Mouse (Mus musculus): Measurements from ENCODE around the gene Capn12. TPM values are rescaled to one million over a fixed set of nuclear protein-coding genes. Genes with fewer than 3 reads are reported as not detected.

Capn12 gene
- polyA plus RNA-seq, 2 experiments: 0.01 to 0.19 TPM

DNA sequence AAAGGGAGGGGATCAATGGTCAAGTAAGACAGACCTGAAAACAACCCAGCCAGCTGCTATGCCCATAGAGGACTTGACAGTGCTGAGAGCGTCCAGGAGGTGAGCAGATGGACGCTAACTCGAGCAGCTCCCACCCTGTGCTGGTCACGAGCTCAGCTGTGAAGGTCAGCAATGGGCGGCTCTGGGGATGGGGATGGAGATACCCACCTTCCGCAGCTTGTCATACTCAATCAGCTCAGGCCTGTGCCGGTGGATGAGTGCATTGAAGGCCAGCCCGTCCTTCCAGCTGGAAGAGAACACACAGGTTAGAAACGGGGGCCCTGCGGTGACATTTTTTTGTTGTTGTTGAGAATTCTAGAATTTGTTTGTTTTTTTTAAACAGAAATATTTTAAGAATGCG is 31.9 kb downstream of the Capn12 start:
- TF ChIP-seq CTCF (IDR thresholded peaks at IDR 0.05; ENCODE audit: low read depth) (no peak), EP300 (IDR thresholded peaks at IDR 0.05; ENCODE audit: low read depth) (no peak)
- Histone ChIP-seq H3K27ac (no peak overlapping the region), H3K4me1 (replicated peaks; ENCODE audit: control insufficient read depth in 2 of 2, insufficient read depth in 2 of 2, low read length in 1 of 2) (peaks cover 0 to 9% of the 10 kb centered on the region in 2 experiments; a peak in 2 of 4 replicates), H3K9me3 (ENCODE audit: control insufficient read depth, low read length) (no peaks in the 10 kb centered on the region), H3K36me3 (replicated peaks; ENCODE audit: control insufficient read depth, insufficient read depth, low read depth) (peaks cover 79% of the 10 kb centered on the region), H3K4me2 (ENCODE audit: low read depth) (no peak overlapping the region), H3K27me3 (ENCODE audit: control insufficient read depth, insufficient read depth, low read length) (no peaks in the 10 kb centered on the region), H3K9ac (replicated peaks) (no peak overlapping the region), H3K4me3 (ENCODE audit: insufficient read depth in 1 of 2, low read depth in 2 of 2, low read length in 2 of 2) (no peak overlapping the region)
- WGBS (ENCODE audit: insufficient replicate concordance): 80% methylated on average over 11 of the region's 11 CpGs
- ATAC-seq (ENCODE audit: insufficient read depth) (no peak), DNase-seq (ENCODE audit: low read depth in 3 of 3, low spot score in 3 of 3) (no peak)

DNA sequence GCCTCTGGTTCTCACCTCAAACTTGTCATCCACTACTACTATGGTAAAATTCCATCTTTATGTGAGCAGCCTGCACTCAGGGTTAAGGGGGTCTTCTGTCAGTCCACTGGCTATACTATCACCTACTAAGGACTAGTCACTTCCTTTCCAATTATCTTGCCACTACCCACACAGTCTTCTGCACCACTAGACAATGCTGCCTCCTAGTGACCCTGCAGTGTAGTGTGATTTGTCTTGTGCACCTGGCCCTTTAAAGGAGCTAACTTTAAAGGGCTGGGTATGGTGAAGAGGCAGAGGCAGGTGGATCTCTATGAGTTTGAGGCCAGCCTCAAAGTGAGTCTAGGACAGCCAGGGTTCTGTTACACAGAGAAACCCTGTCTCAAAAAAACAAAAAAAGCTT is 35.3 kb downstream of the Capn12 start:
- H3K27ac ChIP-seq: no peak overlapping the region
- DNase-seq (ENCODE audit: low read depth in 3 of 3, low spot score in 3 of 3): no peak
- ATAC-seq (ENCODE audit: insufficient read depth): no peak

DNA sequence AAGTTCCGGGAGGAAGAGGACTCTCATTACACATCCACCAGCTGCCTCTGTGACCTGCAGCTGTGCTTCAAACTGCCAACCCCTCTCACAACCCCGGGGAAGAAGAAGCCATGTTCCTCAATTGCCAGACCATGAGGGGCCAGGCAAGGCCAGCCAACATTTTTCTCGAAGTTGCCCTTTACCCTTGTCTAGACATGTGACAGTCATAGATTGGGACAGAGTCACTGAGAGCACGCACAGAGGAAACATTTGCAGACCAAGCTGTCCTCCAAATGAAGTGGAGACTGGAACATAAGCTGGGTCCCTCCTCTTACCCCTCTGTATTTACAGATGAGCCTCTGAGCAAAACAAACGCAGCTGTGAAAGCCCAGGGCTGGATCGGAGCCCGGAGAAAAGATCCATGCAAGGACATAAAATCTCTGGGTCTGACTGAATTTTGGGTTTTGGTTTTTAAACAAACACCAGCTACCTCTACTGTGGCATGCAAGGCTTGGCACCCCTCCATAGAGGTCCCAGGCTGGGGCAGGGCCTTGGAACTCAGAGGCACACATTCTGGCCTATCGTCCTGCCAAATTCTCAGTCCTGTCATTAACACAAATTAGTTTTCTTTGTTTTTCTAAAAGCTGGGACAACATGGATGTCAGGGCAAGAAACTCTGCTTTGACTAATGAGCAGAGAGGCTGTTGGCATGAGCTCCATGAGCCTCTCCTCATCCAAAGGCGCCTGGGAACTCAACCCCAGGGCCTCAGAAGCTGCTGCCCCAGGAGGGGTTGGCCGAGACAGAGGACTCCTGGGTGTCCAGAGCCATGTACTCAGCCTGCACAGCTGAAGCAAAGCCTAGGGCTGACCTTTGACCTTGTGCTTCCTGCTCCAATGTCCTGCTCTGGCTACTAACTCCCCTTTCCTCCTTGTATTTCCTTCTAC is 36.5 kb downstream of the Capn12 start:
- H3K9me3 ChIP-seq (ENCODE audit: control insufficient read depth, low read length): no peaks in the 10 kb centered on the region
- DNase-seq (ENCODE audit: low read depth in 3 of 3, low spot score in 3 of 3): no peak
- no peak overlapping the region for H3K27ac ChIP-seq
- peaks cover 52% of the 10 kb centered on the region for H3K36me3 ChIP-seq (replicated peaks; ENCODE audit: control insufficient read depth, insufficient read depth, low read depth)
- no peaks in the 10 kb centered on the region for H3K27me3 ChIP-seq (ENCODE audit: control insufficient read depth, insufficient read depth, low read length)
- H3K4me3 ChIP-seq (ENCODE audit: insufficient read depth in 1 of 2, low read depth in 2 of 2, low read length in 2 of 2): no peak overlapping the region
- 72% methylated on average over 10 of the region's 10 CpGs for WGBS (ENCODE audit: insufficient replicate concordance)
- no peak overlapping the region for H3K9ac ChIP-seq (replicated peaks)
- no peak overlapping the region for H3K4me2 ChIP-seq (ENCODE audit: low read depth)
- H3K4me1 ChIP-seq (replicated peaks; ENCODE audit: control insufficient read depth in 2 of 2, insufficient read depth in 2 of 2, low read length in 1 of 2): peaks cover 11 to 49% of the 10 kb centered on the region in 2 experiments; a peak in 3 of 4 replicates
- TF ChIP-seq EP300 (IDR thresholded peaks at IDR 0.05; ENCODE audit: low read depth) (no peak), CTCF (IDR thresholded peaks at IDR 0.05; ENCODE audit: low read depth) (no peak)
- ATAC-seq (ENCODE audit: insufficient read depth): peak; percentile 22

More for the DNA sequence above, 35.3 kb downstream of the Capn12 start:
- Histone ChIP-seq H3K4me2 (ENCODE audit: low read depth) (no peak overlapping the region), H3K4me1 (replicated peaks; ENCODE audit: control insufficient read depth in 2 of 2, insufficient read depth in 2 of 2, low read length in 1 of 2) (peaks cover 6 to 38% of the 10 kb centered on the region in 2 experiments; a peak in 3 of 4 replicates), H3K4me3 (ENCODE audit: insufficient read depth in 1 of 2, low read depth in 2 of 2, low read length in 2 of 2) (no peak overlapping the region), H3K27me3 (ENCODE audit: control insufficient read depth, insufficient read depth, low read length) (no peaks in the 10 kb centered on the region), H3K36me3 (replicated peaks; ENCODE audit: control insufficient read depth, insufficient read depth, low read depth) (peaks cover 65% of the 10 kb centered on the region), H3K9ac (replicated peaks) (no peak overlapping the region), H3K9me3 (ENCODE audit: control insufficient read depth, low read length) (no peaks in the 10 kb centered on the region)
- no peak for TF ChIP-seq EP300 (IDR thresholded peaks at IDR 0.05; ENCODE audit: low read depth)
- TF ChIP-seq CTCF (IDR thresholded peaks at IDR 0.05; ENCODE audit: low read depth): peak; percentile 63

DNA sequence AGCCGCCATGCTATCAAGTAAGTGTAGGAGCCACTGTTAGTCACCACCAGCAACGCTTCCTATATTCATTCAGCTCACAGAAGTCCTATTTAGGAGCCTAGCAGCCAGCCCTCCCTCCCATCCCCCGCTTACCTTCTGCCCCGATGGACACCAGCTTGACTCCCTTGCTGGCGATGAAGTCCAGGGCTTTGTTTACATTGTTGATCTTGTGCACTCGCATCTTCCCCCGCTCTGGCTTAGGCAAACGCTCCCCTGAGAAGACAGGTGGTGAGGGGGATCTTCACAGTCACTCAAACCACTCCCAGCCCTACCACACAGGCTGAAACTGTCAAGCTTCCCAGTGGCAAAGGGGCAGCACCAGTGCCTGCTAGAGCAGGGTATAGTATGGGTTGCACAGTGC is 37.3 kb downstream of the Capn12 start:
- no peak for ATAC-seq (ENCODE audit: insufficient read depth)
- H3K27ac ChIP-seq: no peak overlapping the region
- H3K4me1 ChIP-seq (replicated peaks; ENCODE audit: control insufficient read depth in 2 of 2, insufficient read depth in 2 of 2, low read length in 1 of 2): peaks cover 11 to 53% of the 10 kb centered on the region in 2 experiments
- no peak overlapping the region for H3K4me2 ChIP-seq (ENCODE audit: low read depth)
- H3K4me3 ChIP-seq (ENCODE audit: insufficient read depth in 1 of 2, low read depth in 2 of 2, low read length in 2 of 2): no peak overlapping the region
- 87% methylated on average over 8 of the region's 8 CpGs for WGBS (ENCODE audit: insufficient replicate concordance)
- DNase-seq (ENCODE audit: low read depth in 3 of 3, low spot score in 3 of 3): no peak
- TF ChIP-seq CTCF (IDR thresholded peaks at IDR 0.05; ENCODE audit: low read depth) (no peak), EP300 (IDR thresholded peaks at IDR 0.05; ENCODE audit: low read depth) (no peak)
- peaks cover 45% of the 10 kb centered on the region for H3K36me3 ChIP-seq (replicated peaks; ENCODE audit: control insufficient read depth, insufficient read depth, low read depth)
- H3K9me3 ChIP-seq (ENCODE audit: control insufficient read depth, low read length): no peaks in the 10 kb centered on the region
- no peaks in the 10 kb centered on the region for H3K27me3 ChIP-seq (ENCODE audit: control insufficient read depth, insufficient read depth, low read length)
- no peak overlapping the region for H3K9ac ChIP-seq (replicated peaks)

DNA sequence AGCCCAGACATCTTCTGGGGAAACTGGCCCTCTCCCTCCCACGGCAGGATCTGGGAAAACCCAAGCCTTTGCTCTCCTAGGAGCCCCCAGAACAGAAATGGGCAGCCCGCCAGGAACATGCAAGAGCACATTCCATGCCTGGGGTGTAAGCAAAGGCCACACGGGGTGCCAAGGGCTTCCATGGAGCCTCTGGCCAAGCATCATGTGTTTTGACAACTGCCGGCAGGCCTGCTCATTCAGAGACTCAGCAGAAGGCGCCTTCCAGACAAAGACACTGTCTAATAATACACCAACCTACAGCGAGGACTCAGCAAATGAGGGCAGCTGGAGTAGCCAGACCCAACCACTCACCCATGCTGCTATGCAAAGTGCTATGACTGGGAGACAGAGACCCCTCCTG is 38.6 kb downstream of the Capn12 start:
- WGBS (ENCODE audit: insufficient replicate concordance): 59% methylated on average over 6 of the region's 6 CpGs
- no peaks in the 10 kb centered on the region for H3K9me3 ChIP-seq (ENCODE audit: control insufficient read depth, low read length)
- peaks cover 34% of the 10 kb centered on the region for H3K36me3 ChIP-seq (replicated peaks; ENCODE audit: control insufficient read depth, insufficient read depth, low read depth)
- H3K27me3 ChIP-seq (ENCODE audit: control insufficient read depth, insufficient read depth, low read length): no peaks in the 10 kb centered on the region
- TF ChIP-seq EP300 (IDR thresholded peaks at IDR 0.05; ENCODE audit: low read depth): no peak
- no peak for TF ChIP-seq CTCF (IDR thresholded peaks at IDR 0.05; ENCODE audit: low read depth)
- DNase-seq (ENCODE audit: low read depth in 3 of 3, low spot score in 3 of 3): no peak
- no peak overlapping the region for H3K4me3 ChIP-seq (ENCODE audit: insufficient read depth in 1 of 2, low read depth in 2 of 2, low read length in 2 of 2)
- ATAC-seq (ENCODE audit: insufficient read depth): no peak
- no peak overlapping the region for H3K27ac ChIP-seq
- no peak overlapping the region for H3K9ac ChIP-seq (replicated peaks)
- H3K4me2 ChIP-seq (ENCODE audit: low read depth): no peak overlapping the region
- peaks cover 16 to 65% of the 10 kb centered on the region in 2 experiments for H3K4me1 ChIP-seq (replicated peaks; ENCODE audit: control insufficient read depth in 2 of 2, insufficient read depth in 2 of 2, low read length in 1 of 2)

All from liver, embryonic 14.5 days (tissue).